Comparison of ENCODE assay signal across 11 mouse cellular contexts in the genomic region with DNA sequence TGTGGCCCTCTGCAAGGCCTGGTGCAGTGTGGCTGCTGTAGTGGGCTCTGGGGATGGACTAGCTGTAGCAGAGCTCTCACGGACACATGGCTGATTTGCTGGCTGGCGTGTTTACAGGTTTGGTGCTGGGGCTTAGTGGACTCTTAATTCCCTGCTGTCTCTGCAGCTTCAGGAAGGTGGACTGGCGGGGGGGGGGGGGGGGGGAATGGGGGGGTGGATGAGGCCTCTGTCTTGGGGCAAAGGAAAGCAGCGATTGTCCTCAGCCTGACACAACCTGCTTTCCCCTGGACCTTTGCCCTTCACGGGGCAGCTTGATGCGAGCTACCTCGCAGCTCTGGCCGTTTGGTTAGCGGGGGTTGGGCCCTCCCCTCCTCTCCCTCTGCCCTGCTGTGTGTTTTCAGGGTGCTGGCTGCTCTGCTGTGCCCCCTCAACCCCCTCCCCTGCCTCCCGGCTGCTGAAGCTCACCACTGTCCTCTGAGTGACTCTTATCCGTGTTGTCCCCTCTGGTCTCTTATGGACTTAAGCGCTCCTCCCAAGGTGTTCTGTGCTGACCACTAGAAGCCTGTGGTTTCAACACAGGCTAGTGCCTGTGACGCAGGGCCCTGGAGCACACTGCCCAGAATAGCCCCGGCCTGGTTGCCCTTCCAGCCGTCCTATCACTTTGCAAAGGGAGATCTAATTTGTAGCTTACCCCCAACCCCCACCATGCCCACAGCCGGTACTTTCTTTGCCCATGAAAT. TPM values are rescaled to one million over a fixed set of nuclear protein-coding genes. Genes with fewer than 3 reads are reported as not detected.
DNase-seq lines count a peak whose midpoint lies in the region; ATAC-seq lines count a peak whose summit lies in the region.
"Had no signal": no experiment of that assay in that cellular context is flagged by ENCODE, and none has a peak within 500 bp of the region (broad histone marks: within the 10 kb centered on the region; RNA-seq: fewer than 3 reads in every experiment).

No protein-coding gene starts in this region.

- H3K4me2 ChIP-seq in kidney, embryonic 15.5 days = no peak overlapping the region

- DNase-seq in kidney, adult 11 months = peak; percentile 44
- DNase-seq in gastrocnemius, adult 8-10 months (ENCODE audit: low spot score in 2 of 2) = peak; percentile 73 to 79
- DNase-seq in heart, postnatal 14 days = peak; percentile 51 to 56
- peak; percentile 78 for DNase-seq in lung, postnatal 25 days (ENCODE audit: low spot score)
- no peak for DNase-seq in spleen, postnatal 4 days (ENCODE audit: low spot score in 2 of 2)
- no peak for DNase-seq in adrenal gland, adult 2 months

- H3K36me3 ChIP-seq in kidney, embryonic 15.5 days = peaks cover 28% of the 10 kb centered on the region

- no peak overlapping the region for H3K4me3 ChIP-seq in kidney, embryonic 15.5 days (replicated peaks)

- no peak for ATAC-seq in kidney, embryonic 15.5 days (replicated peaks; ENCODE audit: low FRiP score)
- no peak for ATAC-seq in megakaryocyte, adult 5-6 weeks (ENCODE audit: poor library complexity, severe bottlenecking)

- no peaks in the 10 kb centered on the region for H3K27me3 ChIP-seq in kidney, embryonic 15.5 days

- WGBS in kidney, embryonic 15.5 days = 51% methylated on average over 10 of the region's 16 CpGs

- peaks cover 16% of the 10 kb centered on the region for H3K4me1 ChIP-seq in kidney, embryonic 15.5 days

- no peaks in the 10 kb centered on the region for H3K9me3 ChIP-seq in kidney, embryonic 15.5 days (replicated peaks)

- no peak overlapping the region for H3K9ac ChIP-seq in kidney, embryonic 15.5 days
- H3K9ac ChIP-seq: liver, embryonic 14.5 days had no signal

- no peak overlapping the region for H3K27ac ChIP-seq in kidney, embryonic 15.5 days
- H3K27ac ChIP-seq: liver, embryonic 14.5 days had no signal

- intact Hi-C loops in heart, postnatal 14 days (cut with DNase I) = no loop called here

RNA-seq across cellular contexts. Expression of gene Tmem63b, which starts 14.0 kb away (rescaled TPM):
- polyA plus RNA-seq in kidney, embryonic 15.5 days (2015; fragmentation: Nextera tagmentation; extraction: Ambion mirVana) = 35.3 and 39.4 TPM in 2 replicates
- 10 to 100 TPM; 65.5 to 74.0 (median 68.3) TPM for total RNA-seq in gastrocnemius, adult 8-10 months (2022)
- total RNA-seq in heart, postnatal 14 days (2021) = 10 to 100 TPM; 78.4 to 81.2 TPM
- 3.3 and 5.3 TPM in 2 replicates for total RNA-seq in megakaryocyte, adult 5-6 weeks (2015)
- total RNA-seq in megakaryocyte, adult 5-6 weeks (2017) = 3.6 and 5.3 TPM in 2 replicates
- total RNA-seq in adrenal gland, adult 2 months (2021) = 10 to 100 TPM; 37.9 to 54.8 TPM
- 68.9 and 71.9 TPM in 2 replicates for polyA plus RNA-seq in adrenal gland, adult 2 months (2012; rRNA removed)

RNA-seq across cellular contexts. Expression of gene Mrpl14, which starts 14.5 kb away (rescaled TPM):
- 144 and 152 TPM in 2 replicates for polyA plus RNA-seq in kidney, embryonic 15.5 days (2015; fragmentation: Nextera tagmentation; extraction: Ambion mirVana)
- 100 to 1,000 TPM; 105 to 141 (median 132) TPM for total RNA-seq in gastrocnemius, adult 8-10 months (2022)
- 100 to 1,000 TPM; 116 to 123 TPM for total RNA-seq in heart, postnatal 14 days (2021)
- 30.3 and 34.7 TPM in 2 replicates for total RNA-seq in megakaryocyte, adult 5-6 weeks (2015)
- total RNA-seq in megakaryocyte, adult 5-6 weeks (2017) = 12.7 and 14.7 TPM in 2 replicates
- total RNA-seq in adrenal gland, adult 2 months (2021) = 100 to 1,000 TPM; 126 to 132 TPM
- 223 and 257 TPM in 2 replicates for polyA plus RNA-seq in adrenal gland, adult 2 months (2012; rRNA removed)

RNA-seq across cellular contexts. Expression of gene 1600014C23Rik, which starts 33.0 kb away (rescaled TPM):
- polyA plus RNA-seq in kidney, embryonic 15.5 days (2015; fragmentation: Nextera tagmentation; extraction: Ambion mirVana) = 0.68 TPM in 1 of 2 replicates, not detected in the other
- under 1 TPM in 1 of 4 experiments, not detected in 3; 0.92 TPM for total RNA-seq in gastrocnemius, adult 8-10 months (2022)
- total RNA-seq in heart, postnatal 14 days (2021) = under 1 TPM in 1 of 2 experiments, not detected in 1; 0.60 TPM
- not detected in 2 replicates for total RNA-seq in megakaryocyte, adult 5-6 weeks (2015)
- not detected in 2 replicates for total RNA-seq in megakaryocyte, adult 5-6 weeks (2017)
- total RNA-seq in adrenal gland, adult 2 months (2021) = not detected
- polyA plus RNA-seq in adrenal gland, adult 2 months (2012; rRNA removed) = not detected in 2 replicates
- polyA plus RNA-seq: intestine, embryonic 14.5 days; liver, embryonic 14.5 days; neural tube, embryonic 11.5 days had no signal

RNA-seq across cellular contexts. Expression of gene Capn11, which starts 41.5 kb away (rescaled TPM):
- 0.57 and 0.87 TPM in 2 replicates for polyA plus RNA-seq in kidney, embryonic 15.5 days (2015; fragmentation: Nextera tagmentation; extraction: Ambion mirVana)
- total RNA-seq in gastrocnemius, adult 8-10 months (2022) = under 1 TPM; 0.15 to 0.51 (median 0.33) TPM
- under 1 TPM; 0.81 to 0.98 TPM for total RNA-seq in heart, postnatal 14 days (2021)
- total RNA-seq in megakaryocyte, adult 5-6 weeks (2015) = 0.67 TPM in 1 of 2 replicates, not detected in the other
- not detected in 2 replicates for total RNA-seq in megakaryocyte, adult 5-6 weeks (2017)
- under 1 TPM; 0.59 to 0.95 TPM for total RNA-seq in adrenal gland, adult 2 months (2021)
- polyA plus RNA-seq in adrenal gland, adult 2 months (2012; rRNA removed) = 0.03 TPM in 1 of 2 replicates, not detected in the other
- polyA plus RNA-seq: intestine, embryonic 14.5 days; liver, embryonic 14.5 days had no signal

Comparison
In these comparisons a context has a peak if more than half of its experiments do, and no peak if none do; other contexts are left out.
1. DNase-seq: peak in kidney, adult 11 months (single experiment), gastrocnemius, adult 8-10 months (2 of 2), heart, postnatal 14 days (2 of 2) and lung, postnatal 25 days (single experiment); none in spleen, postnatal 4 days (0 of 2) and adrenal gland, adult 2 months (single experiment).
2. RNA of gene Tmem63b, which starts 14.0 kb away (total RNA-seq): 78.4 to 81.2 TPM in heart, postnatal 14 days, 65.5 to 74.0 TPM in gastrocnemius, adult 8-10 months and 37.9 to 54.8 TPM in adrenal gland, adult 2 months; 3.3 to 5.3 TPM in megakaryocyte, adult 5-6 weeks; every median in the first group is over 4 times any median in the second.